Mouse (Mus musculus) kidney, postnatal 0 days (tissue): ENCODE results near the gene Cuedc2. TPM values are rescaled to one million over a fixed set of nuclear protein-coding genes. Genes with fewer than 3 reads are reported as not detected.

ENCODE experiments used
- ATAC-seq: fragments of 200-750 bp; cut with Nextera tagmentation; replicated peaks from 2 replicates; pipeline ENCODE4 v1.8.0; 2017; ENCODE audit warnings: low read depth, moderate number of reproducible peaks, moderate TSS enrichment, moderate library complexity; ENCODE audit not compliant: low FRiP score
- DNase-seq: peaks from one replicate; pipeline ENCODE4 v3.0.0-alpha.2; 2016; ENCODE audit warnings: low spot score
- H3K27ac ChIP-seq: fragments of 300-500 bp; sonication (generic); 2 replicates; pipeline ENCODE4 v1.5.1; 2014; ENCODE audit warnings: mild to moderate bottlenecking
- H3K27me3 ChIP-seq: fragments of 300-500 bp; sonication (generic); 2 replicates; pipeline ENCODE4 v1.6.1; 2014; ENCODE audit warnings: low read length, mixed read lengths; ENCODE audit not compliant: insufficient read depth
- H3K36me3 ChIP-seq: fragments of 300-500 bp; sonication (generic); 2 replicates; pipeline ENCODE4 v1.6.1; 2014; ENCODE audit warnings: low read length, mixed read lengths; ENCODE audit not compliant: insufficient read depth
- H3K4me1 ChIP-seq: fragments of 300-500 bp; sonication (generic); replicated peaks from 2 replicates; pipeline ENCODE4 v1.6.1; 2014; ENCODE audit warnings: antibody characterized with exemption, low read length, mixed read lengths; ENCODE audit not compliant: insufficient read depth
- H3K4me2 ChIP-seq: fragments of 300-500 bp; sonication (generic); 2 replicates; pipeline ENCODE4 v1.6.1; 2014; ENCODE audit warnings: mild to moderate bottlenecking, low read length, moderate library complexity, mixed read lengths
- H3K4me3 ChIP-seq: fragments of 300-500 bp; sonication (generic); replicated peaks from 2 replicates; pipeline ENCODE4 v1.5.1; 2014; ENCODE audit warnings: low read depth, low read length
- H3K9ac ChIP-seq: fragments of 300-500 bp; sonication (generic); 2 replicates; pipeline ENCODE4 v1.6.1; 2014; ENCODE audit warnings: low read depth, low read length
- H3K9me3 ChIP-seq: fragments of 300-500 bp; sonication (generic); replicated peaks from 2 replicates; pipeline ENCODE4 v1.6.1; 2016; ENCODE audit warnings: low read length, inconsistent platforms, mixed read lengths
- CTCF ChIP-seq: IDR thresholded peaks from 2 replicates; pipeline ENCODE4 v1.5.1; 2016; ENCODE audit warnings: antibody characterized with exemption, low read depth, mild to moderate bottlenecking, moderate library complexity
- WGBS: fragments of 180-500 bp; shearing (Covaris S2); extraction: QIAGEN DNeasy Blood & Tissue Kit; methylation state at CpG from one replicate; pipeline ENCODE4 v1.1.7; 2014; 5-methylcytosine and 5-hydroxymethylcytosine counted together
- polyA plus RNA-seq: library from polyadenylated mRNA; unstranded; fragments of >200 nt; fragmentation: Nextera tagmentation; extraction: Ambion mirVana; gene quantifications from 2 replicates; pipeline ENCODE4 v1.2.1, GENCODE M21; 2015

Gene Cuedc2
- polyA plus RNA-seq, 1 experiment from 2014 or later: 167 TPM

DNA sequence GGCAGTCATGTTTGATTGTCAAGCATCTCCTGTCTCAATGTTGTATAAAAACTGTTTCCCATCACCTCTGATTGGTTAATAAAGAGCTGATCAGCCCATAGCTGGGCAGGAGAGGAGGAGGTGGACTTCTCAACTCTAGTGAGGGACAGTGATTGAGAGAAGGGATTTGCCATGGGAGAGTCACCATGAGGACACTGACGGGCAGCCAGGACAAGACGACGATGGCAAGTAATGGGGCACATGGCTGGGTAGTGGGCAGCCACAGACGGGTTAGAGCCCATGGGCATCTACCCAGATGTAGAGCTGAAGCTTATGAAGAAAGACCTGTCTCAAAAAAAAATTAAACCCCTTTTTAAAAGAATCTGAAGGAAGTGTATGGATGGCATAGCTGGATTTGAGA is 36.0 kb downstream of the Cuedc2 start:
- Histone ChIP-seq H3K4me1 (peaks cover 5% of the 10 kb centered on the region; the same call in 1 of the 2 replicates), H3K27ac (no peak overlapping the region), H3K4me3 (no peak overlapping the region), H3K9ac (no peak overlapping the region), H3K36me3 (no peaks in the 10 kb centered on the region), H3K4me2 (no peak overlapping the region), H3K27me3 (no peaks in the 10 kb centered on the region), H3K9me3 (no peaks in the 10 kb centered on the region)
- ATAC-seq (no peak), DNase-seq (no peak)
- TF ChIP-seq CTCF: no peak
- WGBS: 88% methylated on average over 4 of the region's 4 CpGs

DNA sequence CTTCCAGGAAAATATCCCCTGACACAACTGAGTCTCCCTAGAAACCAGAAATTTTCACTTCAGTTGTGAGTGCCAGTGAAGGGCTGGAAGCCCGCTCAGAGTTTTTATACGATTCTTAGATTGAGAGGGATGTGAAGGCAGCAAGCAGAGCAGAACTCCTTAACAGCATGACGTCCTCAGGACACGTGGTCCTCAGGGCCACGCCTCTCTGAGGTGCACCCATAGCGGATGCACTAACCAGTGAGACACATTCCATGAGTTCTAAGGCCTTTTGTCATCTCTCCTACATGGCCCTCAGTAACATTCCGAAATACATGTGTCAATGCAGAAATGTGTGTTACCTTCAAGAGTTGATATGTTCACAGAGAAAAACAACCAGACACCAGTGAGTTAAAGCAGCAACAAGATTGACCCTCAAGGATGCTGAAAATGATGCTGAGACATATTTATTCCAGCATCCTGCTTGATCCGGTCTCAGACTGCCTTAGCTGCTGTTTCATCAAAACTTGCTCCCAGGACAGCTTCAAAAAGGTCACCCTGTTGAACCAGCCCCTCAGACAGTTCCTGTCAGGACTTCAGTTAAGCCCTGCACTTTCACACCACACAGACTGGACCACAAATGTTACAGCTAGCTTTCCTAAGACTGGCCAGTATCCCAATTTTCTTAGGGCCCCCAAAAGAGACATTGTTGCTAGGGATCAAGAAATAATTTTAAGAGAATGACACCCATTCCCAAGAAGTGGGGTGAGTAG is 38.0 kb downstream of the Cuedc2 start:
- no peak overlapping the region for H3K4me2 ChIP-seq
- ATAC-seq (no peak), DNase-seq (no peak)
- no peaks in the 10 kb centered on the region; the same call in 1 of the 2 replicates for H3K4me1 ChIP-seq
- TF ChIP-seq CTCF: no peak
- H3K27me3 ChIP-seq: no peaks in the 10 kb centered on the region
- no peaks in the 10 kb centered on the region for H3K36me3 ChIP-seq
- no peak overlapping the region for H3K27ac ChIP-seq
- no peaks in the 10 kb centered on the region for H3K9me3 ChIP-seq
- 36% methylated on average over 8 of the region's 8 CpGs for WGBS
- no peak overlapping the region for H3K4me3 ChIP-seq
- no peak overlapping the region for H3K9ac ChIP-seq

DNA sequence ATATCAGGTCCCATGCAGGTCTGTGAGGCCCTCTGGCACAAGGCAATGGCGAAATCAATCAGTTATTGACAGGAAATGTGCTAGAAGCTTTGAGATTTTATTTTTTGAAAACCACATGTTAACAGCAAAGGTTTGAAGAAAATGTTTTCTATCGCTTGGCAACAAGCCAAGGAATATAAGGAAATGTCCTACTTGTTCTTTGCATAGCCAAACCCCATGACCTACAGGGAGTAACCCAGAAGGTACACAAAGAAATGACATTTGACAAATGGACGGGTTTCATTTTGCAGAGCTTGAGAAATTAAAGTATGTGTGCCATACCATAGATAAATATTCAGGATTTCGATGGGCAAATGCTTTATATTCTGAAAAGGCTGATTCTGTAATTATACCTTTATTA is 41.6 kb downstream of the Cuedc2 start:
- 63% methylated on average over 4 of the region's 4 CpGs for WGBS
- H3K27ac ChIP-seq: no peak overlapping the region
- no peak overlapping the region for H3K9ac ChIP-seq
- TF ChIP-seq CTCF: no peak
- DNase-seq: no peak
- no peaks in the 10 kb centered on the region for H3K36me3 ChIP-seq
- no peaks in the 10 kb centered on the region for H3K4me1 ChIP-seq
- H3K27me3 ChIP-seq: no peaks in the 10 kb centered on the region
- ATAC-seq: no peak
- H3K9me3 ChIP-seq: no peaks in the 10 kb centered on the region
- no peak overlapping the region for H3K4me2 ChIP-seq
- H3K4me3 ChIP-seq: no peak overlapping the region

DNA sequence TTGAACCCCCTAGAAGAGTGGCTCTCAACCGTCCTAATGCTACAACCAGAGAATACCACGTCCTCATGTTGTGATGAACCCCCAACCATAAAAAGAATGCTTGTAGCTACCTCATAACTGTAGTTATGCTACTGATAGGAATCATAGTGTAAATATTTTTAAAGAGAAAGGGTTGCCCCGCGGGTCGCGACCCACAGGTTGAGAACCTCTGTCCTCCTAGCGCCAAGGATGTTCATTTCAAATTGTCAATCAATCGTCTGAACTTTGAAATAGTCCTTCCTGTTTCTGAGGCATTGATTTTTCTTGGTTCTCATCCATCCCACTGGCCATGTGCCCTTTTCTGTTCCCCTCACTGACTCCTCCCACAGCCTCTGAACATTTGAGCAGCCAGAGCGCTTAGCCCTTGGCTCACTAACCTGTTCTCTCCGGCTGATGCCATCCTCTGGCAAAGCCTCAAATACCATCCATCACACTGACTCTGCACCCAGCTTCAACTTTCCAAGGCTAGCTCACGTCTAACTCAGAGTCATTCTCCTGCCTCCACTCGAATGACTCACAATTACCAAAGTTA is 47.9 kb downstream of the Cuedc2 start:
- peaks cover 6% of the 10 kb centered on the region for H3K36me3 ChIP-seq
- H3K9ac ChIP-seq: no peak overlapping the region
- no peak for DNase-seq
- H3K27ac ChIP-seq: no peak overlapping the region
- H3K4me1 ChIP-seq: no peaks in the 10 kb centered on the region
- no peaks in the 10 kb centered on the region; the same call in 1 of the 2 replicates for H3K27me3 ChIP-seq
- ATAC-seq: no peak
- no peak overlapping the region for H3K4me2 ChIP-seq
- no peaks in the 10 kb centered on the region for H3K9me3 ChIP-seq
- no peak overlapping the region for H3K4me3 ChIP-seq
- TF ChIP-seq CTCF: no peak
- WGBS: 64% methylated on average over 12 of the region's 12 CpGs

DNA sequence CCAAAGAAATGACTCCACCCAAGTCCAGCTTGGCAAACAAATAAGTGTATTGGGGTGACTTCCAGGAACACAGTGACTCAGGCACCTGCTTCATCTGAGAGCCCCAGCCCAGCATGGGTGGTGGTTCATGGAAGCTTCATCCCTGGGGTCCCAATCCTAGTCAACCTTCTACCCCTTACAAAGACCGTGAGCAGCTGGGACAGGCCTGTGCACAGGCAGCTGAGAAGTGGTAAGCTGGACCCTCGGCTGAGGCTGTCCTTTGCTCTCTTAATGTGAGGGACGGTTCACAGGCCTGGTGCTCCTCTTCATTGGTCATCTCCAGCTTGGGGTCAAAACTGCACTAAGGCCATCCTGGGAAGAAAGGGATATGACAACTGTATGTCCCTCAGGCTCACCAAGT is 50.9 kb downstream of the Cuedc2 start:
- no peak overlapping the region for H3K27ac ChIP-seq
- DNase-seq (no peak), ATAC-seq (no peak)
- no peaks in the 10 kb centered on the region; the same call in 1 of the 2 replicates for H3K27me3 ChIP-seq
- WGBS: 88% methylated on average over 3 of the region's 3 CpGs
- no peaks in the 10 kb centered on the region for H3K9me3 ChIP-seq
- H3K4me3 ChIP-seq: no peak overlapping the region
- no peak overlapping the region for H3K4me2 ChIP-seq
- no peak for TF ChIP-seq CTCF
- H3K9ac ChIP-seq: no peak overlapping the region
- H3K36me3 ChIP-seq: peaks cover 31% of the 10 kb centered on the region
- no peaks in the 10 kb centered on the region for H3K4me1 ChIP-seq

DNA sequence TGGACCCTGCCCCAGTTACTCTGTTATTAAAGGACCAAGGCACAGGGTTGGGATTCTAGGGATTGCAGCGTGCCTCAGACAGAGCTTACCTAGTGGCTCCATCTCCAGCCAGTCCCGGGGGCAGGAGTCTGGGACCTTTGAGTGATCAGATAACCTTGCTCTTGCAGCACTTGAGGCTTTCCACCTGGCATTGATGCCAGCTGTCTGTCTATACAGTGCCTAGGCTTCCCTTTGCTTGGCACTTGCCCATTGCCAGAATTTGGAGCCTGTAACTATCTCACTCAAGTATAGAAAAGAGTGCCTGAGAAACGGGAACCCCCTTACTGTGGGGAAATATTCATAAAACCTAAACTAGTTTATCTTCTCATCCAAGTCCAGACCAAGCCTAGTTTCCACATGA is 51.6 kb downstream of the Cuedc2 start:
- TF ChIP-seq CTCF: no peak
- WGBS: 72% methylated on average over 3 of the region's 3 CpGs
- Histone ChIP-seq H3K4me3 (no peak overlapping the region), H3K9me3 (no peaks in the 10 kb centered on the region), H3K36me3 (peaks cover 37% of the 10 kb centered on the region), H3K27me3 (no peaks in the 10 kb centered on the region; the same call in 1 of the 2 replicates), H3K4me2 (no peak overlapping the region), H3K9ac (no peak overlapping the region), H3K4me1 (no peaks in the 10 kb centered on the region), H3K27ac (no peak overlapping the region)
- no peak for DNase-seq
- no peak for ATAC-seq
